Mouse (Mus musculus): ENCODE results near the gene Vmn1r215. TPM values are rescaled to one million over a fixed set of nuclear protein-coding genes. Genes with fewer than 3 reads are reported as not detected.

Gene Vmn1r215
- not detected for polyA plus RNA-seq (2017; shearing (Covaris generic))

DNA sequence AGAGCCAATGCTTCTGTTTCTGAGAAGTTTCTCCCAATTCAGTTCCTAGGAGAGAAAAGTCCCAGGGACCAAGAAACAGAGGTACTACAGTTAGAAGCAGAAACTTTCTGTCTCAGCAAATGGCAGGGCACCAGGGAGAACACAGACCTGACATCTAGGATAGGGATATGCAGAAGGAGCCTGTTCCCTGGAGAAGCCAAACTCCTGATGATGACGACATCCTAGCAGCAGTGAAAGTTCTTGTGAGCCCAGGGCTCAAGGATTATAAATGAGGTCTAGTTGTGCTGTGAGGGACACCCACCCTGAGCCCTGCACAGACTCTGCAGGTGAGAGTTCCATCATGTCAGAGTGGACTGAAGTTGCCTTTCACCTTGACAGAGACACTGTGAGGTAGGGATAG is at the start of gene Vmn1r215:
Gene Vmn1r215, plus strand, starts transcription at position 301 of the 400 bp plus-strand sequence.

DNA sequence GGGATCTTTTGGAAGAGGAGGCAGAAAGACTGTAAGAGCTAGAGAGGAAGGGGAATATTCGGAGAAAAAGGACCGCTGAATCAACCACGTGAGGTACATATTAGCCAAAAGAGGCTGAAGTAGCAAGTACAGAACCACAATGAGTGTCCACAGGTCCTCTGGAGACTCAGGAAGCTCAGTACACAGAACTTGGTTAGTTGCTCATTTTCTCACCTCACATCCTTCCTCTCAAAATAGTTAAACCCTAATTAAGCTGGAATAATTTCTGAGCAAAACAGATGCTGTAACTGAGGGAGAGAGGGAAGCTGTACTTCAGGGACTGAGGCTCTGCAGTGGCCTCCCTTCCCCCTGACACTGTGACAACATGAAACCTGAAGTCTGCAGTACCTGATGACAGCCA is 37.7 kb upstream of the Vmn1r215 start, which contains the start of gene Vmn1r214:
Gene Vmn1r214, plus strand, starts transcription at position 301 of the 400 bp plus-strand sequence.

DNA sequence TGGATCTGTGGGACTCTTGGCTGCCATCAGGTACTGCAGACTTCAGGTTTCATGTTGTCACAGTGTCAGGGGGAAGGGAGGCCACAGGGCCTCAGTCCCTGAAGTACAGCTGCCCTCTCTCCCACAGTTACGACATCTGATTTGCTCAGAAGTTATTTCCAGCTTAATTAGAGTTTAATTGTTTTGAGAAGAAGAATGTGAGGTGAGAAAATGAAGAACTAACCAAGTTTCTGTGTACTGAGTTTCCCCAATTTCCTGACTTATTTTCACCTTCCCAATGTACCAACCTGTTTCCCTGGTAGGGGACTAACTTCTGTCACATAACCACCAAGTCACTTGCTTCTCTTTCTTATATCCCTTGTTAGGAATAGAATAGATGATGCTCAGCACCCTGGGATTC is 50.3 kb downstream of the Vmn1r215 start, which contains the start of gene Vmn1r217:
Gene Vmn1r217, minus strand, starts transcription at position 101 of the 400 bp plus-strand sequence.

Other genes with a start within 250 kb of the Vmn1r215 start
- not detected for gene Vmn1r210, start 236.7 kb upstream of the Vmn1r215 start, polyA plus RNA-seq (2017; shearing (Covaris generic))
- not detected for gene Vmn1r211, start 210.5 kb upstream of the Vmn1r215 start, polyA plus RNA-seq (2017; shearing (Covaris generic))
- not detected for gene Vmn1r212, start 183.8 kb upstream of the Vmn1r215 start, polyA plus RNA-seq (2017; shearing (Covaris generic))
- gene Vmn1r213, start 60.4 kb upstream of the Vmn1r215 start, polyA plus RNA-seq (2017; shearing (Covaris generic)): not detected
- 0.14 TPM for gene Vmn1r214, start 37.6 kb upstream of the Vmn1r215 start, polyA plus RNA-seq (2017; shearing (Covaris generic))
- not detected for gene Vmn1r217, start 50.2 kb downstream of the Vmn1r215 start, polyA plus RNA-seq (2017; shearing (Covaris generic))
- gene Vmn1r218, start 65.1 kb downstream of the Vmn1r215 start, polyA plus RNA-seq (2017; shearing (Covaris generic)): 0.09 TPM
- gene Vmn1r219, start 91.3 kb downstream of the Vmn1r215 start, polyA plus RNA-seq (2017; shearing (Covaris generic)): not detected
- not detected for gene Vmn1r220, start 120.0 kb downstream of the Vmn1r215 start, polyA plus RNA-seq (2017; shearing (Covaris generic))
- not detected for gene Vmn1r221, start 146.1 kb downstream of the Vmn1r215 start, polyA plus RNA-seq (2017; shearing (Covaris generic))
- gene Vmn1r222, start 167.9 kb downstream of the Vmn1r215 start, polyA plus RNA-seq (2017; shearing (Covaris generic)): not detected
- gene Vmn1r223, start 179.1 kb downstream of the Vmn1r215 start, polyA plus RNA-seq (2017; shearing (Covaris generic)): not detected

All from effector memory CD4-positive, alpha-beta T cell, adult 5 months (primary cell).